Mouse (Mus musculus) neural tube, embryonic 11.5 days (tissue): ENCODE results near the gene Kif1b. TPM values are rescaled to one million over a fixed set of nuclear protein-coding genes. Genes with fewer than 3 reads are reported as not detected.

Experiments used
- ATAC-seq: fragments of 200-750 bp; cut with Nextera tagmentation; 2 replicates; pipeline ENCODE4 v1.8.0; 2017; ENCODE audit warnings: moderate number of reproducible peaks, mild to moderate bottlenecking, moderate TSS enrichment, moderate library complexity; ENCODE audit not compliant: insufficient read depth, low FRiP score, low TSS enrichment
- DNase-seq: peaks from one replicate; pipeline ENCODE4 v3.0.0-alpha.2; 2015; ENCODE audit warnings: low spot score
- H3K27ac ChIP-seq: fragments of 300-500 bp; sonication (generic); 2 replicates; pipeline ENCODE4 v1.5.1; 2014; ENCODE audit warnings: low read depth, mild to moderate bottlenecking, low read length
- H3K27me3 ChIP-seq: fragments of 300-500 bp; sonication (generic); 2 replicates; pipeline ENCODE4 v1.6.1; 2014; ENCODE audit warnings: mild to moderate bottlenecking, low read length, mixed read lengths; ENCODE audit not compliant: control insufficient read depth, insufficient read depth
- H3K36me3 ChIP-seq: fragments of 300-500 bp; sonication (generic); 2 replicates; pipeline ENCODE4 v1.6.1; 2014; ENCODE audit warnings: mild to moderate bottlenecking, low read length, moderate library complexity, mixed read lengths; ENCODE audit not compliant: control insufficient read depth, insufficient read depth
- H3K4me1 ChIP-seq: fragments of 300-500 bp; sonication (generic); 2 replicates; pipeline ENCODE4 v1.6.1; 2014; ENCODE audit warnings: low read length, mixed read lengths; ENCODE audit not compliant: control insufficient read depth, insufficient read depth
- H3K4me2 ChIP-seq: fragments of 300-500 bp; sonication (generic); 2 replicates; pipeline ENCODE4 v1.6.1; 2014; ENCODE audit warnings: low read depth, mild to moderate bottlenecking, moderate library complexity
- H3K4me3 ChIP-seq: fragments of 300-500 bp; sonication (generic); 2 replicates; pipeline ENCODE4 v1.5.1; 2014; ENCODE audit warnings: low read depth, low read length
- H3K9ac ChIP-seq: fragments of 300-500 bp; sonication (generic); 2 replicates; pipeline ENCODE4 v1.6.1; 2014; ENCODE audit warnings: mild to moderate bottlenecking, low read length
- H3K9me3 ChIP-seq: fragments of 300-500 bp; sonication (generic); 2 replicates; pipeline ENCODE4 v1.6.1; 2016; ENCODE audit warnings: low read length; ENCODE audit not compliant: control insufficient read depth
- WGBS: fragments of 180-500 bp; shearing (Covaris S2); extraction: QIAGEN DNeasy Blood & Tissue Kit; methylation state at CpG from one replicate; pipeline ENCODE4 v1.1.7; 2014; 5-methylcytosine and 5-hydroxymethylcytosine counted together
- polyA plus RNA-seq: library from polyadenylated mRNA; unstranded; fragments of >200 nt; fragmentation: Nextera tagmentation; extraction: Ambion mirVana; gene quantifications from 2 replicates; pipeline ENCODE4 v1.2.1, GENCODE M21; 2014

The Kif1b gene
- polyA plus RNA-seq, 1 experiment from 2014 or later, result 104 TPM

DNA sequence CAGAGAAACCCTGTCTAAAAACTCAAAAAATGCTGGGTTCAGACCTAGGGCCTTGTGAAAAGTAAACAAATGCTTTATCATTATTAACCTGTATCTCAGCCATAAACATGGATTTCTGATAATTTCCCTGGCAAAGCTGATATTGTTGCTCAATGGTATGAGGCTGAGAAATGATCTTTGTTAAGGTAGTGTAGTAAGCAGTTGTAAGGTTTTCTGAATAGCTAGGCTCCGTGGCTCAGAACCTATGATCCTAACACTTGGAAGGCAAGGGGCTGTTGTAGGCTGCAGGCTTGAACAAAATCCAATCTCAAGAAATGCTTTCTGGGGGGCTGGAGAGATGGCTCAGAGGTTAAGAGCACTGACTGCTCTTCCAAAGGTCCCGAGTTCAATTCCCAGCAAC is 118.9 kb downstream of the Kif1b start:
- ATAC-seq (no peak), DNase-seq (no peak)
- Histone ChIP-seq H3K27ac (no peak overlapping the region), H3K36me3 (peaks cover 27% of the 10 kb centered on the region), H3K9ac (no peak overlapping the region), H3K9me3 (no peaks in the 10 kb centered on the region), H3K4me1 (no peaks in the 10 kb centered on the region), H3K4me2 (no peak overlapping the region), H3K27me3 (no peaks in the 10 kb centered on the region), H3K4me3 (no peak overlapping the region)
- 94% methylated on average over 2 of the region's 2 CpGs for WGBS

DNA sequence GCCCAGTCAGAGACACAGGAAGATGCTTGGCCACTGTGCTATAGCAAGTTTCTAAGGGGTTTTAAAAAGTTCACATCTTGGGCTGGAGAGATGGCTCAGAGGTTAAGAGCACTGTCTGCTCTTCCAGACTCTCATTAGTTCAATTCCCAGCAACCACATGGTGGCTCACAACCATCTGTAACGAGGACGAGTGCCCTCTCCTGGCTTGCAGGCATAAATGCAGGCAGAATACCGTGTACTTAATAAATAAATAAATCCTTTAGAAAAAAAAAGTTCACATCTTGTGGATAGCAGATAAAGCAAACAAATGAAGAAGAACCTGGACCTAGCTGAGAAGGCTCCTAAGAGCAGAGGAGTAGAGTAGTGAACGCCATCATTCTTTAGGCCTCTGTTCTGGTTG is 124.7 kb downstream of the Kif1b start:
- Histone ChIP-seq H3K9me3 (no peaks in the 10 kb centered on the region), H3K4me2 (no peak overlapping the region), H3K4me1 (no peaks in the 10 kb centered on the region), H3K27me3 (no peaks in the 10 kb centered on the region), H3K4me3 (no peak overlapping the region), H3K9ac (no peak overlapping the region), H3K27ac (no peak overlapping the region), H3K36me3 (peaks cover 35% of the 10 kb centered on the region)
- 63% methylated on average over 4 of the region's 4 CpGs for WGBS
- DNase-seq (no peak), ATAC-seq (no peak)

DNA sequence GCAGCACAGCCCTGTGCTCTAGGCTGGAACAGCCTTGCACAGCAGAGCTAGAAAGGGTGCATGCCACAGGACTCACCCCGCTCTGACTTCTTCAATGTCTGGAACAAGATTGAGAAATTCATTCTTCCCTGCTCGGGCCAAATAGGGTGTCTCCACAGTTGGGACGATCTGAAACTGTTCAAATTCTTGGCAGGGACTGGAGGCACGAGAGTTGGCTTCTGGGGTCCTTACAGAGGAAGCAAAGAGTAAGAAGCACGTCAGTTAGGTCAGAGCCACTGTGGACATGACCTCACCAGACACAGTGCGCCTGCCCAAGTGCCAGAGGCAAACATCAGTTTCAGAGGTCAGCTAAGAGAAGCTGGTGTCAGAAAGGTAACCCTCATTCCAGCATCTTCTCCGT is 125.3 kb downstream of the Kif1b start:
- WGBS, result 90% methylated on average over 7 of the region's 7 CpGs
- DNase-seq (no peak), ATAC-seq (no peak)
- Histone ChIP-seq H3K4me2 (no peak overlapping the region), H3K4me1 (no peaks in the 10 kb centered on the region), H3K9me3 (no peaks in the 10 kb centered on the region), H3K36me3 (peaks cover 31% of the 10 kb centered on the region), H3K27ac (no peak overlapping the region), H3K4me3 (no peak overlapping the region), H3K9ac (no peak overlapping the region), H3K27me3 (no peaks in the 10 kb centered on the region)

DNA sequence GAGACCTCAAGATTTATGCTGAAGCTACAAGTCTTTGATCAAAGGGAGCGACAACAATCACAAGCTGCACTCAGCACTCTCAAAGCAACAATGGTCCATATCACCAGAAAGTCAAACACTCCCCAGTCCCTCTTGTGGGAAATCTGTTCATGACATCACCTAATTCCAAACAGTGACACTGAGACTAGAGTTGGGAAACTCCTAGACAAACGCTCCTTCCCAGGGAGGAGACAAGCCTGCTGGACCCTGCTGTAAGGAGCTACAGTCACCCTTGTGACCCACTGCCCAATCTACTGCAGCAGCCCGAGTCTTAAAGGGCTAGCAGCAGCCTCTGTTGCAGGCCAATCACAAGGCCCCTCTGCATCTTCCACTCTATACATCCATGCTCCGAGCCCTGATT is 127.9 kb downstream of the Kif1b start:
- peaks cover 18% of the 10 kb centered on the region for H3K36me3 ChIP-seq
- H3K27ac ChIP-seq, result no peak overlapping the region
- H3K4me3 ChIP-seq, result no peak overlapping the region
- no peak for ATAC-seq
- 69% methylated on average over 4 of the region's 4 CpGs for WGBS
- no peaks in the 10 kb centered on the region for H3K27me3 ChIP-seq
- H3K4me1 ChIP-seq, result no peaks in the 10 kb centered on the region
- H3K9ac ChIP-seq, result no peak overlapping the region
- no peak overlapping the region for H3K4me2 ChIP-seq
- H3K9me3 ChIP-seq, result no peaks in the 10 kb centered on the region
- no peak for DNase-seq

DNA sequence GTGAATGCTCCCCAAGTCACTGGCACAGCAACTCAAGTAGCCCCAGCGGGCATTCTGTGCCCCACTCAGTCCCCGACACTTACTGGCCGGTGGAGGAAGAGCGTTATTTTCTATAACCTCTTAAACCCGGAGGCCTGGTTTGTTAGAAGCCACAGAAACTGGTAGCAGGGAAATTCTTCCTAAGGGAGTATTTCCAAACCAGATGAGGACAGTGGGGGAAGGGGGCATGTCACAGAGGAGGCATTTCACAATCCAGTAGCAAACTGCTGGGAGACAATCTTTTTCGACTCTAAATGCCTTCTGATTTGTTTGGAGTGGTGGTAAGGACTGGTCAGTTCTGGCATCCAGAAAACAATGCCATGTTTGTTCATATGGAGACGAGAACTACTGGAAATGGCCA is 128.3 kb downstream of the Kif1b start:
- Histone ChIP-seq H3K36me3 (peaks cover 17% of the 10 kb centered on the region), H3K4me2 (no peak overlapping the region), H3K4me1 (no peaks in the 10 kb centered on the region), H3K9me3 (no peaks in the 10 kb centered on the region), H3K27me3 (no peaks in the 10 kb centered on the region), H3K4me3 (no peak overlapping the region), H3K9ac (no peak overlapping the region), H3K27ac (no peak overlapping the region)
- ATAC-seq (no peak), DNase-seq (no peak)
- WGBS, result 80% methylated on average over 7 of the region's 7 CpGs

DNA sequence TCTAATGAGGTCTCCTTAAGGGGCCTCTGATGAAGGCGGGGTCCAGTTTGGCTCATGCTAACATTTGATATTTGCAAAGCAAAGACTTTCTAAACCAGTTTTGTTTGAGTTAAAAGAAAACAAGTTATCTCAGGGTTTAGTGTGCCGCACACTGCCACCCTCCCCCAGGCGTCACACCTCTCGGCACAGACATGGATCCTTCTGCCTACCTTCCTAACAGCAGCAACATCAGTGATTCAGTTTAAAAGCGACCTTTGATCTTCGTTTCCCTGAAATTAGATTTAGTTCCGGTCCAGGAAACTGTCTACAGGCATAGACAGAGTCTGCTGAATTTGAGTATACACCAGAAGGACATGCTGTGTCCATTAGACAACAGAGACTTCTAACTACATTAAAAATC is 129.2 kb downstream of the Kif1b start:
- no peaks in the 10 kb centered on the region for H3K27me3 ChIP-seq
- DNase-seq (no peak), ATAC-seq (no peak)
- no peak overlapping the region for H3K27ac ChIP-seq
- H3K4me2 ChIP-seq, result no peak overlapping the region
- peaks cover 3% of the 10 kb centered on the region; the same call in 1 of the 2 replicates for H3K4me1 ChIP-seq
- H3K4me3 ChIP-seq, result no peak overlapping the region
- no peaks in the 10 kb centered on the region for H3K9me3 ChIP-seq
- H3K36me3 ChIP-seq, result peaks cover 13% of the 10 kb centered on the region
- H3K9ac ChIP-seq, result no peak overlapping the region
- WGBS, result 65% methylated on average over 7 of the region's 7 CpGs

DNA sequence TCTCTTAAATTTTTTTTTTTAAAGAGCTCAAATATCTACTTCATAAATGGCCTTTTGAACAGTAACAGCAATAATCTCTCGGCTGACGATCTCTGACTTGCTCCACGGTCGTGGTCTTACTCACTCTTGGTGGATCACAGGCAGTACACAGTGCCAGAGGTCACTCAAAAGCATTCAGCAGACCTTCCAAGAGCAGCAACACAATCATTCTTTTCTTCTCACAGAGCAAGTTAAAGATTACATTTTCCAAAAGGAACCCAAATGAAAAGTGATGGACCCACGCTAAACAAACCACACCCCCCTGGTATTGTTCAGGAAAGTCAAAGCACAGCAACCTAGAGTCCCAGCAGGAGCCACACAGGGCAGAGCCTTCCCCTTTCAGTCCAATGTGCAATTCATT is 130.4 kb downstream of the Kif1b start:
- no peak overlapping the region for H3K9ac ChIP-seq
- H3K4me2 ChIP-seq, result no peak overlapping the region
- no peak overlapping the region for H3K27ac ChIP-seq
- WGBS, result 49% methylated on average over 5 of the region's 5 CpGs
- H3K4me1 ChIP-seq, result peaks cover 3% of the 10 kb centered on the region; the same call in 1 of the 2 replicates
- DNase-seq (no peak), ATAC-seq (no peak)
- H3K9me3 ChIP-seq, result no peaks in the 10 kb centered on the region
- H3K4me3 ChIP-seq, result no peak overlapping the region
- peaks cover 6% of the 10 kb centered on the region for H3K36me3 ChIP-seq
- H3K27me3 ChIP-seq, result no peaks in the 10 kb centered on the region

DNA sequence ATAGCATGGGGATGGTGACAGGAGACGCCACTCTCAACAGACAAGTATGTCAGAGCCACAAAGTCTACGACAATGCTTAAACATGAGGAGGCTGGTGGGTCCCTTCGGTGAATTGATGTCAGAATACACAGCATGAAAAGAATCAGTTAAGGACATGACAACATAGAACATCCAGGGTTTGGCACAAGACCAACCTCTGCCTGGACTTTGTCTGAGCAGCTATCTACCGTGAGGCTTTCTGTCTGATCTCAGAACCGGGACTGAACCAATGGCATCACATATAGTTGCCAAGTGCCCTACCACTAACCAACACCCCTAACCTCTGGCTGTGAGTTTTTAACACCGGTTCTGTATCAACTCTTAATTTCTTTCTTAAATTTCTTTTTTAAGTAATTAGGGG is 130.8 kb downstream of the Kif1b start:
- Histone ChIP-seq H3K9me3 (no peaks in the 10 kb centered on the region), H3K27me3 (no peaks in the 10 kb centered on the region), H3K4me3 (no peak overlapping the region), H3K4me1 (peaks cover 3% of the 10 kb centered on the region; the same call in 1 of the 2 replicates), H3K4me2 (no peak overlapping the region), H3K36me3 (peaks cover 4% of the 10 kb centered on the region; the same call in 1 of the 2 replicates), H3K9ac (no peak overlapping the region), H3K27ac (no peak overlapping the region)
- WGBS, result 87% methylated on average over 6 of the region's 6 CpGs
- DNase-seq, result no peak
- ATAC-seq, result no peak

DNA sequence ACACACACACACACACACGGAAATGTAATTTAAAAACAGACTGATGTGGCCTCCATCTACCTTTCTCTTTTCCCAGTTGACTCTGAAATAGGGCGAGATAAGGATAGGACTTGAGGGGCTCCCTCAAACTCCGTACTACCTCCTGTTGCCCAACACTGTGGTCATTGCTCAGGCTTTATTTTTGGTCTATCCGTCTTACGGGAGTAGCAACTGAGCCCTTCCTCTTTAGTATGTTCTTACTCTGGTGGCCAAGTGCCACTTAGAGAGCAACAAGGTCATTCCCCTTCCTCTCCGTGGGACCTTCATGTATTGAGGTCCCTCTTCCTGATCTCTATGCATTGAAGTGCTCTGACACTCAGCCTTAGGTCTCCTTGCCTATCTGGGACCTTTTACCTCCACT is 133.8 kb downstream of the Kif1b start:
- ATAC-seq, result no peak
- Histone ChIP-seq H3K9me3 (no peaks in the 10 kb centered on the region), H3K4me2 (no peak overlapping the region), H3K4me1 (peaks cover 3% of the 10 kb centered on the region; the same call in 1 of the 2 replicates), H3K27me3 (no peaks in the 10 kb centered on the region), H3K27ac (no peak overlapping the region), H3K4me3 (no peak overlapping the region), H3K9ac (no peak overlapping the region), H3K36me3 (no peaks in the 10 kb centered on the region)
- 91% methylated on average over 6 of the region's 6 CpGs for WGBS
- no peak for DNase-seq
